Mouse (Mus musculus): ENCODE measurements around the gene Ip6k2.

DNA sequence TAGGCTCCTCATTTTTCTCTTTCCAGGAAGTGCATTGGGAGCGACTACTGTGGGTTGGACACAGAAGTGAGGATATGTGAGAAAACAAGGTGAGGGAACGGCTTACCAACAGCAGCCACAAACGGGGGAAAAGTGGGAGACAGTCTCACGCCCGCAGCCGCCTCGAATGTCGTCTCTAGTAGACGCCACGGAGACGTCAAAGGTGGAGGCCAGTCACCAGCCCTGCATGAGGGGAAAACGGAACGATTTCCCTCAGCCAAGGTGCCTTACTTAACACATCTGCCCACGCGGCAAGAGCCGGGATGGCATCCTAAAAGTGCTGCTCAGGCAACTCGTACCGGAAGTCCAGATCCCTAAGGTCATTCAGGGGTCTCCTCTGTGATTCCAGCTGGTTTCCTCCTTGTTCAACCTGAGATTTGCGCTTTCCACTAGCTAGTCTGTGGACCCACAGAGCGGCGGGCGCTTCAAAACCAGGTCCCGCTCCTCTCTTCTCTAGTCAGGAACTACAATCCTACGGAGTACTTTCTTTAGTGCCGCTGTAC is 40.6 kb downstream of the Ip6k2 start:
- TF ChIP-seq CTCF (IDR thresholded peaks at IDR 0.05; ENCODE audit: low read depth, low read length) (no peak), TAL1 (conservative IDR thresholded peaks at IDR 0.05; ENCODE audit: low read depth, low read length) (no peak), POLR2AphosphoS5 (IDR thresholded peaks at IDR 0.05; ENCODE audit: insufficient replicate concordance, low read depth, low read length) (no peak)
